10 mouse cellular contexts compared by ENCODE assay signal in genomic region chr5:72175530-72175929, GRCm38 (mm10). TPM values are rescaled to one million over a fixed set of nuclear protein-coding genes. Genes with fewer than 3 reads are reported as not detected.
DNase-seq lines count a peak whose midpoint lies in the region; ATAC-seq and TF ChIP-seq lines count a peak whose summit lies in the region.
"Had no signal": no experiment of that assay in that cellular context is flagged by ENCODE, and none has a peak within 500 bp of the region (broad histone marks: within the 10 kb centered on the region; RNA-seq: fewer than 3 reads in every experiment).

No protein-coding gene starts in this region.

- TF ChIP-seq POLR2A in heart, adult 2 months (IDR thresholded peaks at IDR 0.05; ENCODE audit: insufficient read depth, low read depth, low read length), result no peak

- WGBS in heart, adult 2 months, result 32% methylated on average over 7 of the region's 7 CpGs
- WGBS in forebrain, embryonic 12.5 days, result 11% methylated on average over 7 of the region's 7 CpGs
- 5% methylated on average over 7 of the region's 7 CpGs for WGBS in midbrain, embryonic 10.5 days

- no peak overlapping the region for H3K27ac ChIP-seq in heart, adult 2 months
- H3K27ac ChIP-seq in forebrain, embryonic 12.5 days, result peak overlapping the region; percentile 53; the same call in 1 of the 2 replicates
- H3K27ac ChIP-seq in midbrain, embryonic 10.5 days (replicated peaks), result peak overlapping the region; percentile 80
- H3K27ac ChIP-seq: liver, embryonic 12.5 days had no signal

- intact Hi-C loops in heart, adult 2 months (cut with DNase I), result loop anchor here (10.0 kb wide), 1 partner anchor 539 kb away; no protein-coding TSS in a partner anchor

- DNase-seq in heart, adult 11 months, result peak; percentile 30
- DNase-seq in heart, adult 2 months, result no peak
- peak; percentile 57 for DNase-seq in MN1 (ENCODE audit: low spot score)
- DNase-seq in midbrain, embryonic 10.5 days (ENCODE audit: low spot score), result peak; percentile 65
- no peak for DNase-seq in cerebellum, adult 11-12 months
- DNase-seq in gastrocnemius, postnatal 10 days, result no peak

- H3K4me1 ChIP-seq in heart, adult 2 months (ENCODE audit: control insufficient read depth, insufficient read depth, low read length), result peaks cover 1% of the 10 kb centered on the region; the same call in 1 of the 2 replicates
- no peaks in the 10 kb centered on the region; the same call in 1 of the 2 replicates for H3K4me1 ChIP-seq in forebrain, embryonic 12.5 days
- peaks cover 30% of the 10 kb centered on the region for H3K4me1 ChIP-seq in midbrain, embryonic 10.5 days

- H3K36me3 ChIP-seq in heart, adult 2 months (ENCODE audit: control insufficient read depth, insufficient read depth, low read length), result no peaks in the 10 kb centered on the region
- H3K36me3 ChIP-seq in forebrain, embryonic 12.5 days (replicated peaks), result no peaks in the 10 kb centered on the region
- no peaks in the 10 kb centered on the region for H3K36me3 ChIP-seq in midbrain, embryonic 10.5 days
- H3K36me3 ChIP-seq: liver, embryonic 12.5 days had no signal

- H3K27me3 ChIP-seq in heart, adult 2 months (ENCODE audit: control insufficient read depth, insufficient read depth, low read length), result no peaks in the 10 kb centered on the region
- no peaks in the 10 kb centered on the region for H3K27me3 ChIP-seq in forebrain, embryonic 12.5 days
- 0 out of 2 replicates have a peak, but pooled peaks cover 4% of the 10 kb centered on the region for H3K27me3 ChIP-seq in midbrain, embryonic 10.5 days (ENCODE audit: low read depth, poor library complexity, severe bottlenecking)
- H3K27me3 ChIP-seq: liver, embryonic 12.5 days had no signal

- TF ChIP-seq CTCF in heart, adult 2 months (IDR thresholded peaks at IDR 0.05), result no peak

- no peak overlapping the region for H3K4me3 ChIP-seq in heart, adult 2 months
- H3K4me3 ChIP-seq in forebrain, embryonic 12.5 days (replicated peaks), result no peak overlapping the region; the same call in 1 of the 2 replicates
- H3K4me3 ChIP-seq in midbrain, embryonic 10.5 days, result peak overlapping the region; percentile 30
- H3K4me3 ChIP-seq: liver, embryonic 12.5 days had no signal

- no peak for TF ChIP-seq EP300 in heart, adult 2 months (IDR thresholded peaks at IDR 0.05; ENCODE audit: insufficient read depth, low read depth, low read length)

- ATAC-seq in forebrain, embryonic 12.5 days (ENCODE audit: low FRiP score), result peak; percentile 69
- no peak for ATAC-seq in erythroid progenitor cell, adult 5-6 weeks (replicated peaks; ENCODE audit: low FRiP score, poor library complexity, severe bottlenecking)
- ATAC-seq: intestine, embryonic 16.5 days; liver, embryonic 12.5 days had no signal

- H3K4me2 ChIP-seq in forebrain, embryonic 12.5 days, result peak overlapping the region; percentile 22
- H3K4me2 ChIP-seq: liver, embryonic 12.5 days had no signal

- H3K9me3 ChIP-seq in forebrain, embryonic 12.5 days, result no peaks in the 10 kb centered on the region
- H3K9me3 ChIP-seq in midbrain, embryonic 10.5 days (replicated peaks), result no peaks in the 10 kb centered on the region
- H3K9me3 ChIP-seq: liver, embryonic 12.5 days had no signal

- H3K79me2 ChIP-seq in heart, adult 2 months (replicated peaks; ENCODE audit: control insufficient read depth, insufficient read depth, low read length), result no peaks in the 10 kb centered on the region

- H3K9ac ChIP-seq in heart, adult 2 months (ENCODE audit: low read depth, low read length), result no peak overlapping the region
- H3K9ac ChIP-seq in forebrain, embryonic 12.5 days, result no peak overlapping the region
- H3K9ac ChIP-seq: liver, embryonic 12.5 days had no signal

RNA-seq across cellular contexts. Expression of gene Commd8, which starts 7.5 kb away (rescaled TPM):
- total RNA-seq in heart, adult 2 months (2021), result 10 to 100 TPM; 40.4 to 43.7 TPM
- polyA plus RNA-seq in heart, adult 2 months (2012; rRNA removed), result 5.6 and 16.3 TPM in 2 replicates
- 151 and 157 TPM in 2 replicates for polyA plus RNA-seq in forebrain, embryonic 12.5 days (2016; fragmentation: Nextera tagmentation; extraction: Ambion mirVana)
- polyA plus RNA-seq in midbrain, embryonic 10.5 days (2016; fragmentation: Nextera tagmentation; extraction: Ambion mirVana), result 155 and 165 TPM in 2 replicates
- total RNA-seq in erythroid progenitor cell, adult 5-6 weeks (2015; ENCODE audit: low replicate concordance), result 54.1 and 80.5 TPM in 2 replicates
- 18.4 and 38.5 TPM in 2 replicates for total RNA-seq in erythroid progenitor cell, adult 5-6 weeks (2017; ENCODE audit: low replicate concordance)
- total RNA-seq in gastrocnemius, postnatal 10 days (2021), result 10 to 100 TPM; 36.7 to 38.6 TPM

Comparison
In these comparisons a context has a peak if more than half of its experiments do, and no peak if none do; other contexts are left out.
1. DNase-seq: peak in heart, adult 11 months (single experiment), MN1 (single experiment) and midbrain, embryonic 10.5 days (single experiment); none in heart, adult 2 months (0 of 2), cerebellum, adult 11-12 months (single experiment) and gastrocnemius, postnatal 10 days (single experiment).